Mouse (Mus musculus) heart, postnatal 0 days (tissue): ENCODE measurements around the gene Vwa3a.

ENCODE experiments used
- CTCF ChIP-seq: IDR thresholded peaks from 2 replicates; pipeline ENCODE4 v1.5.1; 2016; ENCODE audit warnings: antibody characterized with exemption, control low read depth, low read depth
- EP300 ChIP-seq: IDR thresholded peaks from 2 replicates; pipeline ENCODE4 v1.6.1; 2016; ENCODE audit warnings: antibody characterized with exemption, low read depth

- TF ChIP-seq CTCF (no peak), EP300 (no peak)
Measured at GRCm38 (mm10) chr7:120717261-120717660, 21.9 kb upstream of the Vwa3a start.
